Mouse (Mus musculus) thymus, adult 18-20 months (tissue): ENCODE results near the gene B9d2.
"Not testable (repeated sequence)": the region's sequence is repeated elsewhere in the genome, so short reads cannot be mapped to it uniquely, and the experiment has no call there.

Experiments
- DNase-seq, 2 experiments: peaks; one replicate each; pipeline ENCODE4 v3.0.0; 2022; ENCODE audit warnings: mixed read lengths in 2 of 2

Gene B9d2

GRCm38 (mm10) chr7:25704716-25705364, 24.3 kb downstream of the B9d2 start:
- DNase-seq = no peak

- no peak for DNase-seq
These were observed 25.2 kb downstream of the B9d2 start for GRCm38 (mm10) chr7:25705801-25706251.

- no peak for DNase-seq
These were observed 26.1 kb downstream of the B9d2 start for GRCm38 (mm10) chr7:25706578-25707170.

GRCm38 (mm10) chr7:25707581-25708292, 27.2 kb downstream of the B9d2 start:
- no peak for DNase-seq

GRCm38 (mm10) chr7:25709961-25710360, 29.4 kb downstream of the B9d2 start:
- DNase-seq = no peak

GRCm38 (mm10) chr7:25710519-25711130, 30.0 kb downstream of the B9d2 start:
- DNase-seq = no peak

- DNase-seq = no peak
These were observed 30.6 kb downstream of the B9d2 start for GRCm38 (mm10) chr7:25711165-25711564.

GRCm38 (mm10) chr7:25711731-25712197, 31.2 kb downstream of the B9d2 start:
- no peak for DNase-seq

GRCm38 (mm10) chr7:25712801-25713200, 32.2 kb downstream of the B9d2 start:
- no peak for DNase-seq

- DNase-seq = no peak
These were observed 34.0 kb downstream of the B9d2 start for GRCm38 (mm10) chr7:25714581-25714980.

GRCm38 (mm10) chr7:25715731-25716271, 35.2 kb downstream of the B9d2 start:
- DNase-seq = no peak

- no peak for DNase-seq
These were observed 36.9 kb downstream of the B9d2 start for GRCm38 (mm10) chr7:25717478-25717877.

- peak; percentile 80 to 90 for DNase-seq
These were observed 38.3 kb downstream of the B9d2 start, which contains the start of gene Ccdc97 for GRCm38 (mm10) chr7:25718788-25719417. TSS of gene Ccdc97 (minus strand) at chr7:25719088.

- peak in 1 of 2 experiments; percentile 54 for DNase-seq
These were observed 39.4 kb downstream of the B9d2 start for GRCm38 (mm10) chr7:25719761-25720610.

- DNase-seq = no peak
These were observed 40.2 kb downstream of the B9d2 start for GRCm38 (mm10) chr7:25720760-25721159.

GRCm38 (mm10) chr7:25721776-25722175, 41.2 kb downstream of the B9d2 start:
- DNase-seq = not testable (repeated sequence)

GRCm38 (mm10) chr7:25725886-25726285, 45.3 kb downstream of the B9d2 start:
- no peak for DNase-seq

GRCm38 (mm10) chr7:25727800-25728199, 47.2 kb downstream of the B9d2 start:
- DNase-seq = no peak

- DNase-seq = no peak
These were observed 48.8 kb downstream of the B9d2 start for GRCm38 (mm10) chr7:25729396-25729795.

- no peak for DNase-seq
These were observed 49.3 kb downstream of the B9d2 start for GRCm38 (mm10) chr7:25729862-25730261.

- DNase-seq = no peak
These were observed 50.9 kb downstream of the B9d2 start for GRCm38 (mm10) chr7:25731294-25732055.
